Mouse (Mus musculus) embryonic fibroblast, embryonic 13.5 days (primary cell): ENCODE measurements around the gene Mtor.

Experiments used
- CTCF ChIP-seq: IDR thresholded peaks from 2 replicates; pipeline ENCODE4 v1.5.1; 2011; ENCODE audit warnings: mild to moderate bottlenecking, control low read depth, low read length, moderate library complexity, borderline replicate concordance; ENCODE audit not compliant: insufficient read depth
- POLR2A ChIP-seq: IDR thresholded peaks from 2 replicates; pipeline ENCODE4 v1.6.1; 2011; ENCODE audit warnings: low read depth, mild to moderate bottlenecking, control low read depth, low read length, moderate library complexity

- TF ChIP-seq POLR2A (no peak), CTCF (no peak)
Measured at GRCm38 (mm10) chr4:148530778-148531177, 82.4 kb downstream of the Mtor start.
